Mouse (Mus musculus) CH12.LX (cell line): Measurements from ENCODE around the gene Kif6.

Source experiments
- CHD2 ChIP-seq: IDR thresholded peaks from 2 replicates; pipeline ENCODE4 v1.6.1; 2011; ENCODE audit warnings: low read length, improper control_type of control experiment
- CTCF ChIP-seq, 2 experiments: IDR thresholded peaks in 1 of 2; conservative IDR thresholded peaks in 1 of 2; 2 replicates each; pipeline ENCODE4 v1.5.1; 2011 to 2012; ENCODE audit warnings: low read depth in 2 of 2, low read length in 2 of 2, improper control_type of control experiment in 1 of 2, inconsistent platforms in 1 of 2, mild to moderate bottlenecking in 1 of 2, moderate library complexity in 1 of 2
- E2F4 ChIP-seq: IDR thresholded peaks from 2 replicates; pipeline ENCODE4 v1.6.1; 2011; ENCODE audit warnings: low read depth, low read length, improper control_type of control experiment; ENCODE audit not compliant: insufficient replicate concordance
- EP300 ChIP-seq: IDR thresholded peaks from 2 replicates; pipeline ENCODE4 v1.6.1; 2011; ENCODE audit warnings: low read length, improper control_type of control experiment
- MXI1 ChIP-seq: IDR thresholded peaks from 2 replicates; pipeline ENCODE4 v1.6.1; 2011; ENCODE audit warnings: mild to moderate bottlenecking, low read depth, low read length, improper control_type of control experiment
- RAD21 ChIP-seq: IDR thresholded peaks from 2 replicates; pipeline ENCODE4 v1.6.1; 2011; ENCODE audit warnings: low read depth, mild to moderate bottlenecking, low read length, improper control_type of control experiment, moderate library complexity
- TCF12 ChIP-seq: IDR thresholded peaks from 2 replicates; pipeline ENCODE4 v1.6.1; 2014; ENCODE audit warnings: low read depth, mild to moderate bottlenecking, inconsistent platforms, low read length, improper control_type of control experiment

GRCm38 (mm10) chr17:49824142-49824840, 209.4 kb downstream of the Kif6 start:
- TF ChIP-seq CTCF (conservative IDR thresholded peaks at IDR 0.05 in 1 of 2, IDR thresholded peaks at IDR 0.05 in 1 of 2; ENCODE audit: low read depth in 2 of 2, low read length in 2 of 2) (no peak), CHD2 (no peak), E2F4 (no peak), MXI1 (no peak), EP300 (no peak), RAD21 (no peak), TCF12 (no peak)
